Mouse (Mus musculus): ENCODE results near the gene Olfr914. TPM values are rescaled to one million over a fixed set of nuclear protein-coding genes. Genes with fewer than 3 reads are reported as not detected.

Gene Olfr914
- not detected for polyA plus RNA-seq (2014; fragmentation: Illumina TruSeq; extraction: RNeasy Lipid Tissue Mini Kit (QIAGEN cat#74804); ENCODE audit: insufficient read depth, low read depth, low replicate concordance)

GRCm38 (mm10) chr9:38604802-38605201 is at the start of gene Olfr914:
Olfr914 (plus strand) TSS chr9:38605102.

DNA sequence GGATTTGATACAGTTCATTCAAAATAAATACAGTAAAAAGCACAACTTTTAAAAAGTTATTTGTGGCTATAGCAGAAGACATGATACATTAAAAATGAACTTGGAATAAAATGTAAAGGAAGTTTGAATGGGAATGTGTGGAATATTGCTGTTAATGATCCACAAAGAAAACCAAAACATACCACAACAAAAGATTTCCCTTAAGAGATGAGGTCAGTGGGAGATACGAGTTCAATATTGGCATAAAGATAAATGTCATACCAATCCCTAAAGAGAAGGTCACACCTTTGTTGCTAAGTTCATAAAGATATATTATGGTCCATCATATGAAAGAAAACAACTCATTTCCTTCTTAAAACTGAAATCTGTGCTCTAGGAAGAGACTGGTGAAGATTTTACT is 25.0 kb upstream of the Olfr914 start, which contains the start of gene Olfr912:
Gene Olfr912 (plus strand): TSS at position 301 of the 400 bp plus-strand sequence.

DNA sequence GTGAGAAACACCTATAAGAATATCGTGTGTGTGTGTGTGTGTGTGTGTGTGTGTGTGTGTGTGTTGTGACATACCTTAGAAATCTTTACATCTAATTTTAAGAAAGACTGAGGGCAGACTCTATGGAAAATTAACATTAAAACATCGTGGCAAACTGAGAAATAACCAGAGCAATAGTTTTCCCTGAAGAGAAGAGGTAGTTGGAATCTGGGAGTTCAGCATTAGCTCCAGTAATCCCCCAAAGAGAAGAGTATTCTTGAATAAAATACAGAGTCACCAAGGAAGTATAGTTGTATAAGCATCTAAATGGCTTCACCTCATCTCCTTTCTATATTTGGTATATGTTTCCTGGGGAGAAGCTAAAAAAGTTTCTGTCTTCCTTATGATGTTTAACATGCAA is 12.4 kb upstream of the Olfr914 start, which contains the start of gene Olfr913:
Gene Olfr913 (plus strand): TSS at position 301 of the 400 bp plus-strand sequence.

DNA sequence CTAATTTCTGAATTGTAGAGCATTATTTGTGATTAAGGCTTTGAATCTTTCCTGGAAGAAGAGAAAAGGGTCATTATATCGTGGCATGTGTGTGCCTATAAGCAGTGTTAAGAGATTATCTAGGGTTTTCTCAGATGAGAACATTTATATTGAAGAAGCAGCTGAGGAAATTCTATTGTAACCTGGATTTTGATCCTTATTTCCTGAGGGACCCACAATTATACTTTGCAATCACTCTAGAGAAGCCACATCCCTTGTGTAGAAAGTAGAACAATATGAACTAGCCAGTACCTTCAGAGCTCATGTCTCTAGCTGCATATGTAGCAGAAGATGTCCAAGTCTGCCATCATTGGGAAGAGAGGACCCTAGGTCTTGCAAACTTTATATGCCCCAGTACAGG is 54.9 kb downstream of the Olfr914 start, which contains the start of gene Olfr916:
Gene Olfr916 (minus strand): TSS at position 101 of the 400 bp plus-strand sequence.

Other genes with a start within 250 kb of the Olfr914 start
- not detected for gene Olfr250, start 238.2 kb upstream of the Olfr914 start, polyA plus RNA-seq (2014; fragmentation: Illumina TruSeq; extraction: RNeasy Lipid Tissue Mini Kit (QIAGEN cat#74804); ENCODE audit: insufficient read depth, low read depth, low replicate concordance)
- not detected for gene Olfr251, start 228.0 kb upstream of the Olfr914 start, polyA plus RNA-seq (2014; fragmentation: Illumina TruSeq; extraction: RNeasy Lipid Tissue Mini Kit (QIAGEN cat#74804); ENCODE audit: insufficient read depth, low read depth, low replicate concordance)
- gene Olfr147, start 203.4 kb upstream of the Olfr914 start, polyA plus RNA-seq (2014; fragmentation: Illumina TruSeq; extraction: RNeasy Lipid Tissue Mini Kit (QIAGEN cat#74804); ENCODE audit: insufficient read depth, low read depth, low replicate concordance), result not detected
- gene Olfr901, start 175.6 kb upstream of the Olfr914 start, polyA plus RNA-seq (2014; fragmentation: Illumina TruSeq; extraction: RNeasy Lipid Tissue Mini Kit (QIAGEN cat#74804); ENCODE audit: insufficient read depth, low read depth, low replicate concordance), result not detected
- not detected for gene Olfr902, start 157.4 kb upstream of the Olfr914 start, polyA plus RNA-seq (2014; fragmentation: Illumina TruSeq; extraction: RNeasy Lipid Tissue Mini Kit (QIAGEN cat#74804); ENCODE audit: insufficient read depth, low read depth, low replicate concordance)
- gene Olfr904, start 142.0 kb upstream of the Olfr914 start, polyA plus RNA-seq (2014; fragmentation: Illumina TruSeq; extraction: RNeasy Lipid Tissue Mini Kit (QIAGEN cat#74804); ENCODE audit: insufficient read depth, low read depth, low replicate concordance), result not detected
- not detected for gene Olfr905, start 134.0 kb upstream of the Olfr914 start, polyA plus RNA-seq (2014; fragmentation: Illumina TruSeq; extraction: RNeasy Lipid Tissue Mini Kit (QIAGEN cat#74804); ENCODE audit: insufficient read depth, low read depth, low replicate concordance)
- gene Olfr906, start 118.0 kb upstream of the Olfr914 start, polyA plus RNA-seq (2014; fragmentation: Illumina TruSeq; extraction: RNeasy Lipid Tissue Mini Kit (QIAGEN cat#74804); ENCODE audit: insufficient read depth, low read depth, low replicate concordance), result not detected
- gene Olfr907, start 109.3 kb upstream of the Olfr914 start, polyA plus RNA-seq (2014; fragmentation: Illumina TruSeq; extraction: RNeasy Lipid Tissue Mini Kit (QIAGEN cat#74804); ENCODE audit: insufficient read depth, low read depth, low replicate concordance), result not detected
- not detected for gene Olfr911-ps1, start 83.5 kb upstream of the Olfr914 start, polyA plus RNA-seq (2014; fragmentation: Illumina TruSeq; extraction: RNeasy Lipid Tissue Mini Kit (QIAGEN cat#74804); ENCODE audit: insufficient read depth, low read depth, low replicate concordance)
- not detected for gene Olfr910, start 67.3 kb upstream of the Olfr914 start, polyA plus RNA-seq (2014; fragmentation: Illumina TruSeq; extraction: RNeasy Lipid Tissue Mini Kit (QIAGEN cat#74804); ENCODE audit: insufficient read depth, low read depth, low replicate concordance)
- not detected for gene Olfr912, start 24.9 kb upstream of the Olfr914 start, polyA plus RNA-seq (2014; fragmentation: Illumina TruSeq; extraction: RNeasy Lipid Tissue Mini Kit (QIAGEN cat#74804); ENCODE audit: insufficient read depth, low read depth, low replicate concordance)
- gene Olfr913, start 12.3 kb upstream of the Olfr914 start, polyA plus RNA-seq (2014; fragmentation: Illumina TruSeq; extraction: RNeasy Lipid Tissue Mini Kit (QIAGEN cat#74804); ENCODE audit: insufficient read depth, low read depth, low replicate concordance), result not detected
- gene Olfr916, start 54.8 kb downstream of the Olfr914 start, polyA plus RNA-seq (2014; fragmentation: Illumina TruSeq; extraction: RNeasy Lipid Tissue Mini Kit (QIAGEN cat#74804); ENCODE audit: insufficient read depth, low read depth, low replicate concordance), result not detected
- gene Olfr917, start 60.7 kb downstream of the Olfr914 start, polyA plus RNA-seq (2014; fragmentation: Illumina TruSeq; extraction: RNeasy Lipid Tissue Mini Kit (QIAGEN cat#74804); ENCODE audit: insufficient read depth, low read depth, low replicate concordance), result not detected
- not detected for gene Olfr918, start 69.5 kb downstream of the Olfr914 start, polyA plus RNA-seq (2014; fragmentation: Illumina TruSeq; extraction: RNeasy Lipid Tissue Mini Kit (QIAGEN cat#74804); ENCODE audit: insufficient read depth, low read depth, low replicate concordance)
- gene Olfr919, start 98.6 kb downstream of the Olfr914 start, polyA plus RNA-seq (2014; fragmentation: Illumina TruSeq; extraction: RNeasy Lipid Tissue Mini Kit (QIAGEN cat#74804); ENCODE audit: insufficient read depth, low read depth, low replicate concordance), result not detected
- 27.1 TPM for gene Vwa5a, start 113.2 kb downstream of the Olfr914 start, polyA plus RNA-seq (2014; fragmentation: Illumina TruSeq; extraction: RNeasy Lipid Tissue Mini Kit (QIAGEN cat#74804); ENCODE audit: insufficient read depth, low read depth, low replicate concordance)
- gene Olfr920, start 147.2 kb downstream of the Olfr914 start, polyA plus RNA-seq (2014; fragmentation: Illumina TruSeq; extraction: RNeasy Lipid Tissue Mini Kit (QIAGEN cat#74804); ENCODE audit: insufficient read depth, low read depth, low replicate concordance), result 0.10 TPM
- not detected for gene Olfr921, start 168.0 kb downstream of the Olfr914 start, polyA plus RNA-seq (2014; fragmentation: Illumina TruSeq; extraction: RNeasy Lipid Tissue Mini Kit (QIAGEN cat#74804); ENCODE audit: insufficient read depth, low read depth, low replicate concordance)
- gene Olfr922, start 209.5 kb downstream of the Olfr914 start, polyA plus RNA-seq (2014; fragmentation: Illumina TruSeq; extraction: RNeasy Lipid Tissue Mini Kit (QIAGEN cat#74804); ENCODE audit: insufficient read depth, low read depth, low replicate concordance), result not detected
- not detected for gene Olfr923, start 221.4 kb downstream of the Olfr914 start, polyA plus RNA-seq (2014; fragmentation: Illumina TruSeq; extraction: RNeasy Lipid Tissue Mini Kit (QIAGEN cat#74804); ENCODE audit: insufficient read depth, low read depth, low replicate concordance)
- gene Olfr924, start 239.3 kb downstream of the Olfr914 start, polyA plus RNA-seq (2014; fragmentation: Illumina TruSeq; extraction: RNeasy Lipid Tissue Mini Kit (QIAGEN cat#74804); ENCODE audit: insufficient read depth, low read depth, low replicate concordance), result not detected
- not detected for gene Olfr26, start 250.0 kb downstream of the Olfr914 start, polyA plus RNA-seq (2014; fragmentation: Illumina TruSeq; extraction: RNeasy Lipid Tissue Mini Kit (QIAGEN cat#74804); ENCODE audit: insufficient read depth, low read depth, low replicate concordance)

Measured in lung, adult 10 weeks (tissue).